Mouse (Mus musculus): ENCODE measurements around the gene Fzd2.

Fzd2 gene

DNA sequence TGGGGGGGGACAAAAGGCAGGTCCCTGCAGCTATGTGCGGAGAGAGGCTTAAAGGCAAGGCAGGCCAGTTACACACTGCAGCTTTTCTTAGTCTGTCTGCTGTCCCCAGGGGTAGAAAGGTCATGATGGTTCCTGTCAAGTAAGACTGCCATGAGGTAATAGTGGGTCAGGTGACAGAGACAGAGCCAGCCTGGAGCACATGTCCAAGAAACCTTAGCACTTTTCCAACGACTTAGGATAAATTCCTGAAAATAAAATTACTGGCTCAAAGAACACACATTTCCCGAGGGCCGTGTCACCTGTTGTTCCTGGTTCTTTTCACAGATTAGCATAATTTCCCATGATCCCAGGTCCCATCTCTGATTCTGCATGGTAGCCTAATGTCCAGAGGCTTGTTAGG is 6.1 kb downstream of the Fzd2 start:
- no peak for ATAC-seq (ENCODE audit: insufficient number of reproducible peaks, low FRiP score, low TSS enrichment)

DNA sequence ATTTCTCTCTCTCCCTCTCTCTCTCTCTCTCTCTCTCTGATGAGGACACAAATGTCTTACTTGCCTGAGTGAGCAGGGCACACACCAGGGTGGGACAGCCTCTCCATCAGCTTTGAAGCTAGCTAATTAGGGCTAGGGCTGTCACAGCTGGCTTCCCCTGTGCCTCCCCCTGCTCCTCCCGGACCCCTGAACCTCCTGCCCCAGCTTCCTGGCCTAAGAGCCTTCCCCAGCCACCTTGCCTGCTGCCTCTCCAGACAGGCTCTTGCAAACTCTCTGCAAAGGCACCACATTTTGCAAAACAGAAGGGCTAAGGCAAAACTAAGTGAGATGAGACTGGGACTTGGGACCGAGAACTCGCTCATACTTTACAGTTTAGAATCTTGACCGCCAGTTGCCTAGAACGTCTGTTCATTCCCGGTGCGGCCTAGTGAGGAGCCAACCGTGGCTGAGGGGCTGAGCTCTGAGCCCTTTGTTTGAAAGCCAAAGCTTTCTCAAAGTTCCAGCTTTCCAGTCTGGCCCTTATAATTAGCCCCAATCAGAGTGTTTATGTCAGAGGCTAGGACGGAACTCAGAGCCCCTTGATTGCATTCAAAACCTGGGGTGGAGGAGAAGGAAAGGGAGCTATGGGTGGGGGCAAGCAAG is 6.6 kb downstream of the Fzd2 start:
- no peak for ATAC-seq (ENCODE audit: insufficient number of reproducible peaks, low FRiP score, low TSS enrichment)

DNA sequence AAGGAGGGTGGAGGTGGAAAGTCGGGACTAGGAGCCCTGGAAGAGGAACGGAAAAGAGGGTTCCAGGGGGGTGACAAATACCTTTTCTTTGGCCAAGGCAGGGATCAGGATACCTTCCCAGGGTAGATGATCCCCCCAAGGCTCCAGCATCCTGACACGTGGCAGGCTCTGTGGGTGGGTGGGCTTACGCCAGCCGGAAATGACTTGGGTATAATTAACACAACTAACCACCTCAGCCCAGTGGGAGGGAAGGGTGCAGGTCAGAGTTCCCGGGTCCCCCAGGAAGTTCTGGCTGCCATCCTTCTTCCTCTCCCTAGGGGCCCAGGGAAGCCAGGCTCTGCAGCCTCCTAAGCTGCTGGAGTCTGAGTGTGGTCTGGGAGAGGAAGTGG is 7.1 kb downstream of the Fzd2 start:
- ATAC-seq (ENCODE audit: insufficient number of reproducible peaks, low FRiP score, low TSS enrichment): no peak

DNA sequence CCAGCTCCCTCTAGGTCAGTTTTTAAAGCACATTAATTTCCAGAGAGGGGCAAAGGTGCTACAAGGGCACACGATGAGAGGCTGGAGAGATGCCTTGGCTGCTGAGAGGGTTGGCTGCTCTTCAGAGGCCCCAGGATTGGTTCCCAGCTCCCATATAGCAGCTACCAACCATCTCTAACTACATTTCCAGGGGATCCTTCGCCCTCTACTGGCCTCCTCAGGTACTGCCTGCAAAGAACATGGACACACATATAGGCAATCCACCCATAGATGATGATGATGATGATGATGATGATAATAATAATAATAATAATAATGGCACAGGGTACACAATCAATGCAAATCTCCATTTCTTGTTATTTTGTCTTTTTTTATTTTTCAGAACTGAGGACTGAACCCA is 15.3 kb downstream of the Fzd2 start:
- no peak for ATAC-seq (ENCODE audit: insufficient number of reproducible peaks, low FRiP score, low TSS enrichment)

DNA sequence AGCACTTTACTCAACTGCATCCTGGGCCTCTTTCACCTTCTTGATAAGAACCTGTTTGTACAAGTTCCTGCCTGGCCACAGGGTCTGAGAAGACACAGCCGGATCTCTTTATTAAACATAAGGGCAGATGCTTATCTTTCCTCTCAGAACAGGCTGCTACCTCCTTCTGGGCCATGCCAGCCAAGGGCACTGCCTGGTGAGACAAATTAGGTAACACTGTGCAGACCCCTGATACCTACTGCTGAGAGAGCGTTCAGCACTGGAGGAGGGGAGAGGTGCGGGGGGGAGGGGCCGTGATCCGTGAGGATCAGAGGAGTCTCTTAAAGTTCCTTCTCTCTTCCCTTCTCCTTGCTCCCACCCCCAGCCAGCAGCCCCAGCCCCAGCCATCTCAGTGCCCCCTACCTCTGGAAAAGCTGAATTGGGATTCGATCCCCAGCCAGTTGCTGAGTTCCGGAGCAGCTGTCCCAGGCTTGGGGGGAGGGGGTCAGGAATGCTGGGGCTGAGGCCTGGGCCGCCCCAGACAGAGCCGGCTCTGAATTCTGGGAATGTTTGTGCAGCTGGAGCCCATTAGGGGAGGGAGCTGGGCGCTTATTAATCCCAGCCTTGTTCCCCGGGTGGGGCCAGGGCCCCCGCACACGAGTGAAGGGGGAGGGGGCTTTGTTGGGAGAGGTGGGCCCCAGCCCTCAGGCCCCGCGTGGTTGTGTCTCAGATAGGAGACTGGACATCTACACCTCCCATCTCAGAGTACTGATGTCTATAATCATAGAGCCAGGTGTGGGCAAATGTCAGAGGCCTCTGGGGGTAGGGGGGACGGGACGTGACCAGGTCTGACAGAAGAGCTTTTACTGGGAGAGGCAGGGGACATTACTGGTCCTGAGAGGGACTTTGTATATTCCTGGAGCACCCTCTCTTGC is 19.9 kb downstream of the Fzd2 start:
- no peak for ATAC-seq (ENCODE audit: insufficient number of reproducible peaks, low FRiP score, low TSS enrichment)

DNA sequence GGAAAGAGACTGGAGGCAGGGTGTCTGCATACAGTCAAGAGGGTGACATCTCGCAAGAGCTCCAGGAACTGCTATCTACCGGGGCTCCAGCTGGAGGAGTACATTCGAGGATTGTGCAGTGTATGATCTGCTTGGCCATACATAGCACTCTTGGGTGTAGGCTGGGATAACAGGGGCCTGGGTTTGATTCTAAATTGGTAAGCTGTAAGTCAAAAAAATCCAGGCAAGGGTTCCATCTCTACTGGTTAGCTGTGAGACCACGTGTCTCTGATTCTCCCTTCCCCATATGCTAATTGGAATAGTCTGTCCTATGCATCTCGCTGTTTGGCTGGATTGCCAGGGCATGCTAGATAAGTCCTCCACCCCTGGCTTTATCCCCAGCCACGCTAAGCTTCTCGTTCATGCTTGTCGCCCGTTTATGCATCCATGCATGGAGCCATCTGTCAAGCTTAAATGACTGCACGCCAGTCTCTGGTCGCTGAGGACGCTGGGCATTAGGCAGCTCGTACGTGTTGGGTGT is 20.8 kb downstream of the Fzd2 start:
- ATAC-seq (ENCODE audit: insufficient number of reproducible peaks, low FRiP score, low TSS enrichment): no peak

DNA sequence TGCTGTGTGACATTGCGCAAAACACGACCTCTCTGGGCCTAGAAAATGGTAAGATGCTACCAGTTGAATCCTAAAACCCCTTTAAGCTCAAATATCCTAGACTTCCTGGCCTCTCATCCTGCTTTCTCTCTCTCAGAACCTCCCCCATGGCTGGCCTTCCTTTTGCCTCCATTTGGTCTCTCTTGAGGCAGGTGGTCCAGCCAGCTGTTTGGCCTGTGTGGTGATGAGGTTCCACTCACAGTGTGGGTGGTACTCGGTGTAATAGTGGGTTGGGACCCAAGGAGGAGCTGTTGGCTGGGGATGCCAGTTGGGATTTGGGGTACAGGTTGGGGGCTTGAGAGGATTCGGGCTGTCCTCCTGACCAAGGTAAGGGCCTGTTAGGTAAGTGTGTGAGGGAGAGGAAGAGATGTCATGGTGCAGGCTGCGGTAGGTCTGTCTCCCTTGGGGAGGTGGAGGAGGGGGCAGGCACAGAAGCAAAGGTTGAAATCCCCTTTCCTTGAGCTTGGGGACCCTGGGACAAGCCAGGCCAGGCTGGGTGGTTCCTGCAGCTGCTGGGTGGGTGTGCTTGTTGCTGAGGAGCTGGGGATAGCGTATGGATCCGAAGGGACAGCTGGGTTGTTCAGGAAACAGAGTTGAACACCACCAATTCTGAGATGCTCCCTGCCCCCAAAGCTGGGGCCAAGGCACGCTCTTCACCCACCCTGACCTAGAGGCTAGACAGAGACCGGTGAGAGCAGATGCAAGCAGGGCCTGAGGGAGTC is 23.2 kb downstream of the Fzd2 start:
- no peak for ATAC-seq (ENCODE audit: insufficient number of reproducible peaks, low FRiP score, low TSS enrichment)

DNA sequence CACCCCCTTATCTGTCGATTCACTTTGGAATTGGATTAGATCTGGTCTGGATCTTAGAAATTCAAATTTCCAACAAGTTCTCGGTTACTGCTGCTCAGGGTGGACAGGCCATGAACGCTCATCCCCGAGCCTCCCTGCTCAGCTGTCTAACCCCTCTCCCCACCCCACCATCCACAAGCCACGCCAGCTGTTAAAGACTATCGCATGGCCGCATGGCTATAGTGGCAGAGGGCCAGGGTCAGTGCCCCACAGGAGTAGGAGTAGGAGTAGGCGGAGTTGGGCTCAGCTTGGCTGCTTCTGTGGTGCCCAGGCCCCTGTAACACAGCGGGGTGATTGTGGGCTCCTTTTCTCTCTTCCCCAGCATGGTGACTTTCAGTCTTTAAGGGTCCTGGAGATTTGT is 24.3 kb downstream of the Fzd2 start:
- ATAC-seq (ENCODE audit: insufficient number of reproducible peaks, low FRiP score, low TSS enrichment): no peak

DNA sequence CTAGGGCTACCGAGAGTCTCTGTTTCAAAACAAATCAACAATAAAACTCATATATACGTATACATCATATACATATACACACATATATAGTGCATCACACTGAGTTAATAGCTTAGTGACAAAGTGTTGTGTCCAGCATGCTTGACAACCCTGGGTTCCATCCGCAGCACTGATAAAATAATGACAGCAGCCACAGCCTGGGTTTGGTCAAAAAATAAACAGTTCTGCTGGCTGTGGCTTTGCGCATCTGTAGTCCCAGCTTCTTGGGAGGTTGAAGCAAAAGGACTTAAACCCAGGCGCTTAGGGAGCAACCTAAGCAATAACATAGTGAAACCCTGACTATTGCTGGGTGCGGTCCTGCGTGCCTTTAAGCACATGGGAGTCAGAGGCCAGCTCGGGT is 25.2 kb downstream of the Fzd2 start:
- no peak for ATAC-seq (ENCODE audit: insufficient number of reproducible peaks, low FRiP score, low TSS enrichment)

DNA sequence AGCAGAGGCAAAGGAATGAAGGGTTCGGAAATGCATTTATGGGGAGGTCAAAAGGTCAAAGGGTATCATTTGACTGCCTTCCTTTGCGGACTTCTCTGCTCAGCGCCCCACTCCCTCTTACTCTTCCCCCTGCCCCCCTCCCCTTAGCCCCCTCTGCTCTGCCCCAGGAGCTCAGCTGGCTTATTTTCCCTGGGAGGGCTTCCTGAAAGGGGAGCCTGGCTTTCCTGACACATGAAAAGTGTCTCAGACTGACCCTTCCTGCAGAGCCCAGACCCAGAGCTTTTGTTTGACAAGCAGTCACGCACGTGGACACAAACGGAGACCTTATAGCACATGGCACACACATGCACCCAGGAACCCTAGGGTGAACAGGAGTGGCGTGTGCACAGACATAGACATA is 26.5 kb downstream of the Fzd2 start:
- ATAC-seq (ENCODE audit: insufficient number of reproducible peaks, low FRiP score, low TSS enrichment): no peak

DNA sequence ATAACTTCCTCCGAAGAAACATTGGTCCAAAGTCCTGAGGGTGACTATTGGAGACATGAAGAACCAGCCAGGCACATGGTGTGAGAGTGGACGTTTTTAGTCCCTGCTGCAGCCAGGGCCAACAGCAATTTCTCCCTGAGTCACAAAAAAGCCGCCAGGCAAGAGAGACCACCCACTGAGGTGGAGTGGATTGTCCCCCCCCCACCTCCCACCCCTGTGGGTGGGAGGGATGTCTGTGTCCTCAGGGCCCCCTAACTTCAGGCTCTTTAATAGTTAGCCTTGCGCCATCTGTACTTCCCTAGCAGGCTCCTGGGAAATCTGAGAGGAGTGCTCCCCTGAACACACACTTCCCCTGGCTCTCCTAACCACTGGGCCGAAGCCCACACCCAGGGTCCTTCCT is 27.0 kb downstream of the Fzd2 start:
- no peak for ATAC-seq (ENCODE audit: insufficient number of reproducible peaks, low FRiP score, low TSS enrichment)

DNA sequence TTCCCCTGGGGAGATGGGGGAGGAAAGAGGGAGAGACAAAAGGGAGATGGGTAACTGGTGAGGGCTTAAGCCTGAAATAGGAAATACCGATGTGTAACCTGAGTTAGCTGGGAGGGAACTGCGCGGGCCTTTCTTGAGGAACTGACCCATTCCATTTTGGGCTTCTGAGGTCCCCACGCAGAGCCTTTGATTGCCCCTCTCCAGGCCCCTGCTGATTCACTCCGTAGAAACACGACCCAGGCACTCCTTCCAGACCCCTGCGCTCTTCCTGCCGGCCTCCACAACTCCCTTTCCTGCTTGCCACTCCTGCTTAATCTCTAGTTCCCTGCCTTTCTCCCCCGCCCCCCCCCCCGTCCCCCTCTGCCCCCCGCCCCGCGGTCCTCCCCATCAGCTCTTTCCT is 28.5 kb downstream of the Fzd2 start:
- no peak for ATAC-seq (ENCODE audit: insufficient number of reproducible peaks, low FRiP score, low TSS enrichment)

DNA sequence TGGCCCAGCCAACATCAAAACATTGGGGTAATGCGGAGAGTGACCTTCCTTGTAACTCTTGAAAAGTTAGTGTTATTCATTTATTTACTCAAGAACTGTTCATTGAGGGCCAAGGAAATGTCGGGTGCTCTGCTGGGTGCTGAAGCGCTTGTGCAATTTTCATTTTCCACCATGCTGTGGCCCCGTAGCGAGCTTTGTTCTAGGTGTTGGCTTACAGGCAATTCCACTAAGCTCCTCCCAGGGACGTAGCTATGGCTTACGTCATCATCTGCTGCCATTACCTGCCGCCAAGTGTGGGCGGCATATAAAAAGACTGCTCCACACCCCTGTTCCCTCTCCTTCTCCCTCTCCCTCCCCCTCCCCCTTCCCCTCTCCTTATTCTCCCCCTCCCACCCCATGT is 29.2 kb downstream of the Fzd2 start:
- no peak for ATAC-seq (ENCODE audit: insufficient number of reproducible peaks, low FRiP score, low TSS enrichment)

DNA sequence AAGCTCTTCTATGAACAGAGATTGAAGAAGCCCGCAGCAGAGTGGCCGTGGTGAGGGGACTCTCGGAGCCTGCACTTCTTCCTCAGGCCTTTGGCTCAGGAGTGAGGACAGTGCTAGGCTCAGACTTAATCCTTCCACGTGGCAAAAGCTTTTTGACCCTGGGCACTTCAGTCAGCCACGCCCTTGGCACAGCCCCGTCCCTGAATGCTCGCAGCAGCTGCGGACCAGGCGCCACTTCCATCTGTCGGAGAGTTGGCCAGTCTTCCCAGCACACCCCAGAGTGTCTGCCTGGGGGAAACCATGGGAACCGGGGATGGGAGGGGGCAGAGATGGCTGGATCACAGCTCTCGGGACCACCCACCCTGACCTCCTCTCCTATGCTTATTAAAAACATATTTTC is 32.7 kb downstream of the Fzd2 start:
- ATAC-seq (ENCODE audit: insufficient number of reproducible peaks, low FRiP score, low TSS enrichment): no peak

DNA sequence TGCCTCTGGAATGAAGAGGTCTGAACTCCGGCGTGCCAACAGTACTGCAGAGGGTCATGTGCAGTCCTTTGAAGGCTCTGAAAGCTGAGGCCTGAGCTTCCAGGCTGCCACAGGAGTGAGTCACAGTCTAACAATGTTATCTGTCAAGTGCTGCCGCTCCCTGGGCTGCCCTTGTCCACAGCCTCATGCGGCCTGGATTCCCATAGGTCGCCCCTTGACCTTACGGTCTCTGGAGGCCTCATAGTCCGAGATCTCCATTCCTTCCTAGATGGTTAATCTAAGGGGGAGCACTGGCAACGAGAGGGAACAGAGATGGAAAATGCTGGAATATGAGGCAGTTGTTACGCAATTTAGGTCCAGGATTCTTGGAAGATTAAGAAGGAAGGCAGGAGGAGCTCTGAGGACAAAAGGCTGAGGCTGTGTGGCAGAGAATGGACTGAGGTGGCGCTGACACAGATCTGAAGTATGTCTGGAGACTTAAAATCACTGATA is 39.7 kb downstream of the Fzd2 start:
- ATAC-seq (ENCODE audit: insufficient number of reproducible peaks, low FRiP score, low TSS enrichment): no peak

DNA sequence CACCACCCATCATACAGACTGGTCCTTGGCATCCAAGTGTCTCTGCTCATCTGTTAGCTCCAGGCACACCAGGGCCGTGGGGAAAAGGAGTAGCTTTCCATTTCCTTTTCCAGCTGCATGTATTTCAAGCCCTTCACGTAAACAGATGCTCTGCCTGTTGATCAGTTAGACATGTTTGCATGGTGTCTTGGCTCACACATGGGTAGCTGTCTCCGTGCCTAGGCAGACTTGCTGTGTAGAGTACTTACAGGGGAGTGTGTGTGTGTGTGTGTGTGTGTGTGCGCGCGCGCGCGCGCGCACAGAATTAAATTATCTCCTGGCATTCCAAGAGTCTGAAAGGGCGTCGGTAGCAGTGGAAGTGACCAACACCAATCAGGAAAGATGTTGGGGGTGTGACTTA is 42.0 kb downstream of the Fzd2 start:
- no peak for ATAC-seq (ENCODE audit: insufficient number of reproducible peaks, low FRiP score, low TSS enrichment)

DNA sequence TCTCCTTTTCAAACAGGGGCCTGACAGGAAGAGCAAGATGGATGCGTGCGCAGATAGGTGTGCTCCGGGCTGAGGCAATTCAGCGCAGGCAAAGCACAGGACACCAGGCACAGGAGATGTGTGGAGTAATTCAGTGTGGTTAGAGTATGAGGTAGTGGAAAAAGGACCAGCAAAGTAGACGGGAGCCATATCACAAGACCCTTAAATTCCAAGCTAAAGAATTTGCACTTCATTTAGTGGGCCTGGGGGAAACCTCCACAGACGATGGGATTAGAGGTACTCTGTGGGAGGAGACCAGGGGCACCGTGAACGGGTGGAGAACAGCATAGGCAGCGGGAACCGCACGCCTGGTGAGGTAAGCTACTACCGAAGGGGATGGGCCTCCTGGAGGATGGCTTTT is 43.7 kb downstream of the Fzd2 start:
- no peak for ATAC-seq (ENCODE audit: insufficient number of reproducible peaks, low FRiP score, low TSS enrichment)

DNA sequence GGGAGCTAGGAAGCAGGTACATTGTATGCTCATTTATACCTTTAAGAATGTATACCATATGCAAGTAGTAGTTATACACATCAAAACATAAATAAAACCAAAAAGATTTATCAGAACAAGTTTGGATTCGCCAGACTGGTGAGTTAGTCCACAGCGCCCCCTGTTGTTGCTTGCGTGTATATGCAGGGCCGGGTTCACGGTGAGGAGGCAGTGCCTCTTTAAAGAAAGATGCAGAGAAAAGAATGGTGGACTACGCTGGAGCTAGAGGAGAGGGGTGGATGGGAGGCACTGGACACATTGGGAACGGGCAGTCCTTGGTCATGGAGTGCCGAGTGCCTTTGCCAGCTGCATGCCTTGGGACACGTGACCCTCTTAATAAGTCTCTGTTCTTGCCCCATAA is 47.2 kb downstream of the Fzd2 start:
- ATAC-seq (ENCODE audit: insufficient number of reproducible peaks, low FRiP score, low TSS enrichment): no peak

DNA sequence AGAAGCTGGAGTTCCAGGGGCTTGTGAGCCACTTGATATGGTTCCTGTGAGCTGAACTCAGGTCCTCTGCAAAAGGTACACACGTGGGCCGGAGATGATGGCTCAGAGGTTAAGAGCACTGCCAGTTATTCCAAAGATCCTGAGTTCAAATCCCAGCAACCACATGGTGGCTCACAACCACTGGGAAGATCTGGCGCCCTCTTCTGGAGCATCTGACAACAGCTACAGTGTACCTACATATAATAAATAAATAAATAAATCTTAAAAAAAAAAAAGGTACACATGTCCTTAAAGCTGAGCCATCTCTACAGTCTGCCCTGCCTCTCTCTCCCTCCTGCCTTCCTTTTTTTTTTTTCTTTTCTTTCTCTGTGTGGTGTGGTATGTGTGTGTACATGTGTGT is 48.6 kb downstream of the Fzd2 start:
- no peak for ATAC-seq (ENCODE audit: insufficient number of reproducible peaks, low FRiP score, low TSS enrichment)

DNA sequence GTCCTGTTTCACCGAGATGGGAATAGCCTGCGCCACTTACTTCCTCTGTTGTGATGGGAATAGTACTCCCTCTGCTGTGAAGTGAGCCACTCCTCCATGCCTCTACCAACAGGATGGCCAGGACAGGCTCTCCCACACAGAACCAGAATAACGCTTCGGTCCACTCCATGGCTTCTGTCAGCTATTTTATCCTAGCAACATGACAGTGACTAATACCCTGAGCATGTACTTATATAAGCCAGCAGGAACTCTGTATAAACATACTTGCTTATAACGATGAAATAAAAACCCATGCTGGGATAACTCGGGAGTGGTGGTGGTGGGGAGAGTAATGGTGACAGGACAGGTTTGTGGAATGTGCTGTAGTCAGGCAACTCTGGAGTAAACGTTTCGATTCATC is 51.7 kb downstream of the Fzd2 start:
- ATAC-seq (ENCODE audit: insufficient number of reproducible peaks, low FRiP score, low TSS enrichment): no peak

DNA sequence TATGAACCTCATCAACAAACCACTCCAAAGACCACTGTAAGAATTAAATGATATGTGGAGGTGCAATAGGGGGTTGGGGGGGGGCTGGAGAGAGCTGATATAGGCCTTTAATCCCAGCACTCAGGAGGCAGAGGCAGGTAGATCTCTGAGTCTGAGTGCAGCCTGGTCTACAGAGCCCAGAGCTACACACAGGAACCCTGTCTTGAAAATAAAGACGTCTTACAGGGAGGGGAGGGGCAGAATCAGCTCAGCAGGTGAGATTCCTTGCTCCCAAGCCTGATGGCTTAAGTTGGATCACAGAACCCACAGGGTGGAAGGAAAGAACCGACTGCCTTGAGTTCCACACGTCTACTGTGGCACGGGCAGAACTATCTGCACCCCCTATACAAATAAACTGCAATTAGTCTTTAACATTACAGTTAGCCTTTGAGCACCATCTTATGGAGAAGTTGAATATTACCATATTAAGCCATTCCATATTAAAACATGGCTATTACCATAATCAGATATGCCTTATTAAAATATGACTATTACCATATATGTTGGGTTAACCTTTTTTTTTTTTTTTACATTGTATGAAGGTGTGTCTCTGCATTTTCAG is 52.2 kb downstream of the Fzd2 start:
- no peak for ATAC-seq (ENCODE audit: insufficient number of reproducible peaks, low FRiP score, low TSS enrichment)
